ENCODE assay signal across 9 mouse cellular contexts in genomic region chr2:76647883-76648570, GRCm38 (mm10). TPM values are rescaled to one million over a fixed set of nuclear protein-coding genes. Genes with fewer than 3 reads are reported as not detected.
DNase-seq lines count a peak whose midpoint lies in the region; ATAC-seq lines count a peak whose summit lies in the region.
"Had no signal": no experiment of that assay in that cellular context is flagged by ENCODE, and none has a peak within 500 bp of the region (broad histone marks: within the 10 kb centered on the region; RNA-seq: fewer than 3 reads in every experiment).

Prkra (minus strand) TSS chr2:76648015.
Pjvk (plus strand) TSS chr2:76648476.

- peaks cover 24% of the 10 kb centered on the region for H3K4me1 ChIP-seq in heart, embryonic 13.5 days
- peaks cover 28% of the 10 kb centered on the region for H3K4me1 ChIP-seq in liver, embryonic 12.5 days
- H3K4me1 ChIP-seq in stomach, embryonic 15.5 days, result peaks cover 4% of the 10 kb centered on the region; the same call in 1 of the 2 replicates

- peak within 1 kb of the TSS; percentile 89 for H3K27ac ChIP-seq in heart, embryonic 13.5 days (replicated peaks)
- peak within 1 kb of the TSS; percentile 68 for H3K27ac ChIP-seq in liver, embryonic 12.5 days
- H3K27ac ChIP-seq in stomach, embryonic 15.5 days, result peak within 1 kb of the TSS; percentile 90

- no peaks in the 10 kb centered on the region for H3K27me3 ChIP-seq in heart, embryonic 13.5 days (replicated peaks)
- H3K27me3 ChIP-seq in liver, embryonic 12.5 days (replicated peaks), result no peaks in the 10 kb centered on the region
- H3K27me3 ChIP-seq in stomach, embryonic 15.5 days (replicated peaks), result no peaks in the 10 kb centered on the region

- ATAC-seq in erythroid progenitor cell, adult 5-6 weeks (replicated peaks; ENCODE audit: low FRiP score, poor library complexity, severe bottlenecking), result peak; percentile 96
- peak; percentile 95 for ATAC-seq in heart, embryonic 13.5 days (ENCODE audit: extremely low read depth, insufficient number of reproducible peaks, low FRiP score, low TSS enrichment)
- ATAC-seq in liver, embryonic 12.5 days, result peak; percentile 96
- peak; percentile 99 for ATAC-seq in stomach, embryonic 15.5 days (ENCODE audit: insufficient read depth, low FRiP score, low read depth)

- WGBS in heart, embryonic 13.5 days, result 0% methylated on average over 41 of the region's 42 CpGs
- under 1% methylated on average over 38 of the region's 42 CpGs for WGBS in liver, embryonic 12.5 days (ENCODE audit: insufficient replicate concordance)
- WGBS in stomach, embryonic 15.5 days, result under 1% methylated on average over 39 of the region's 42 CpGs

- DNase-seq in CD4-positive helper T cell, adult 2 months (ENCODE audit: low read depth, low spot score), result peak; percentile 88
- DNase-seq in brain, embryonic 18.5 days (ENCODE audit: low read depth, low spot score), result peak; percentile 96
- peak; percentile 100 for DNase-seq in kidney, postnatal 10 days
- peak; percentile 58 to 69 for DNase-seq in natural killer cell, adult 2 months (ENCODE audit: low spot score in 2 of 2)

- no peaks in the 10 kb centered on the region for H3K9me3 ChIP-seq in heart, embryonic 13.5 days
- no peaks in the 10 kb centered on the region for H3K9me3 ChIP-seq in liver, embryonic 12.5 days (replicated peaks)
- H3K9me3 ChIP-seq in stomach, embryonic 15.5 days, result no peaks in the 10 kb centered on the region

- H3K9ac ChIP-seq in heart, embryonic 13.5 days, result peak within 1 kb of the TSS; percentile 91
- peak within 1 kb of the TSS; percentile 78 for H3K9ac ChIP-seq in liver, embryonic 12.5 days
- peak within 1 kb of the TSS; percentile 69 for H3K9ac ChIP-seq in stomach, embryonic 15.5 days

- H3K4me2 ChIP-seq in heart, embryonic 13.5 days, result peak within 1 kb of the TSS; percentile 94
- peak within 1 kb of the TSS; percentile 100 for H3K4me2 ChIP-seq in liver, embryonic 12.5 days
- peak within 1 kb of the TSS; percentile 92 for H3K4me2 ChIP-seq in stomach, embryonic 15.5 days

- H3K36me3 ChIP-seq in heart, embryonic 13.5 days, result peaks cover 14% of the 10 kb centered on the region
- H3K36me3 ChIP-seq in liver, embryonic 12.5 days, result no peaks in the 10 kb centered on the region
- no peaks in the 10 kb centered on the region for H3K36me3 ChIP-seq in stomach, embryonic 15.5 days

- peak within 1 kb of the TSS; percentile 88 for H3K4me3 ChIP-seq in heart, embryonic 13.5 days
- peak within 1 kb of the TSS; percentile 77 for H3K4me3 ChIP-seq in liver, embryonic 12.5 days
- H3K4me3 ChIP-seq in stomach, embryonic 15.5 days (replicated peaks), result peak within 1 kb of the TSS; percentile 81

RNA-seq across cellular contexts. Expression of gene Prkra, which starts in this region (rescaled TPM):
- total RNA-seq in erythroid progenitor cell, adult 5-6 weeks (2015; ENCODE audit: low replicate concordance), result 2.2 and 6.3 TPM in 2 replicates
- total RNA-seq in erythroid progenitor cell, adult 5-6 weeks (2017; ENCODE audit: low replicate concordance), result 1.7 TPM in 2 replicates
- polyA plus RNA-seq in heart, embryonic 13.5 days (2015; fragmentation: Nextera tagmentation; extraction: Ambion mirVana), result 31.8 and 35.1 TPM in 2 replicates
- 12.7 and 13.1 TPM in 2 replicates for polyA plus RNA-seq in liver, embryonic 12.5 days (2016; fragmentation: Nextera tagmentation; extraction: Ambion mirVana)
- polyA plus RNA-seq in stomach, embryonic 15.5 days (2015; fragmentation: Nextera tagmentation; extraction: Ambion mirVana), result 47.8 and 49.1 TPM in 2 replicates

RNA-seq across cellular contexts. Expression of gene Pjvk, which starts in this region (rescaled TPM):
- not detected in 2 replicates for total RNA-seq in erythroid progenitor cell, adult 5-6 weeks (2015; ENCODE audit: low replicate concordance)
- total RNA-seq in erythroid progenitor cell, adult 5-6 weeks (2017; ENCODE audit: low replicate concordance), result not detected in 2 replicates
- polyA plus RNA-seq in heart, embryonic 13.5 days (2015; fragmentation: Nextera tagmentation; extraction: Ambion mirVana), result 0.11 TPM in 1 of 2 replicates, not detected in the other
- polyA plus RNA-seq in liver, embryonic 12.5 days (2016; fragmentation: Nextera tagmentation; extraction: Ambion mirVana), result not detected in 2 replicates
- polyA plus RNA-seq in stomach, embryonic 15.5 days (2015; fragmentation: Nextera tagmentation; extraction: Ambion mirVana), result 0.21 and 0.32 TPM in 2 replicates
- polyA plus RNA-seq: gonadal fat pad, adult 2 months had no signal

Comparison
In these comparisons a context has a peak if more than half of its experiments do, and no peak if none do; other contexts are left out.
1. Peak in every context shown above with its lines: DNase-seq, ATAC-seq, H3K4me3 ChIP-seq and H3K27ac ChIP-seq.